Mouse (Mus musculus) E14TG2a.4 (cell line): ENCODE data around the gene Timm8b.

ENCODE experiments used
- CTCF ChIP-seq: conservative IDR thresholded peaks from 2 replicates; pipeline ENCODE4 v1.5.1; 2014; ENCODE audit warnings: low read length
- NANOG ChIP-seq: IDR thresholded peaks from 2 replicates; pipeline ENCODE4 v1.6.1; 2014; ENCODE audit warnings: borderline replicate concordance, low read length, mixed read lengths
- POU5F1 ChIP-seq: IDR thresholded peaks from 2 replicates; pipeline ENCODE4 v1.6.1; 2014; ENCODE audit warnings: low read length, borderline replicate concordance

- TF ChIP-seq CTCF (no peak), NANOG (no peak), POU5F1 (no peak)
Observed at GRCm38 (mm10) chr9:50617794-50618330, 14.2 kb downstream of the Timm8b start.
